Mouse (Mus musculus) brain, embryonic 14.5 days (tissue): ENCODE data around the gene Rpl35a.

Experiments used
- CTCF ChIP-seq: fragments of 200-500 bp; IDR thresholded peaks from 2 replicates; pipeline ENCODE4 v1.5.1; 2012; ENCODE audit warnings: inconsistent platforms, mild to moderate bottlenecking, moderate library complexity, borderline replicate concordance; ENCODE audit not compliant: insufficient read depth, insufficient read length; ENCODE audit errors: extremely low read depth
- POLR2A ChIP-seq: fragments of 200-500 bp; IDR thresholded peaks from 2 replicates; pipeline ENCODE4 v1.6.1; 2012; ENCODE audit warnings: mild to moderate bottlenecking, inconsistent platforms, borderline replicate concordance; ENCODE audit not compliant: poor library complexity, insufficient read depth, insufficient read length, severe bottlenecking; ENCODE audit errors: extremely low read depth

GRCm38 (mm10) chr16:33085666-33086065 is 29.4 kb downstream of the Rpl35a start:
- TF ChIP-seq POLR2A (no peak), CTCF (no peak)
